Mouse (Mus musculus) activated CD4-positive, CD25-positive, alpha-beta regulatory T cell, adult 4 months (primary cell): ENCODE results near the gene Cx3cl1. TPM values are rescaled to one million over a fixed set of nuclear protein-coding genes. Genes with fewer than 3 reads are reported as not detected.

Experiments
- ATAC-seq: one replicate; pipeline ENCODE4 v1.8.0; 2017
- polyA plus RNA-seq, 2 experiments: library from polyadenylated mRNA; unstranded; fragments of 100-300 nt; shearing (Covaris generic); gene quantifications; one replicate each; pipeline ENCODE4 v1.2.1; 2017

Cx3cl1 gene
- polyA plus RNA-seq, 2 experiments from 2014 or later: not detected

- ATAC-seq: no peak
Observed at GRCm38 (mm10) chr8:94803551-94803950, 31.7 kb downstream of the Cx3cl1 start.

DNA sequence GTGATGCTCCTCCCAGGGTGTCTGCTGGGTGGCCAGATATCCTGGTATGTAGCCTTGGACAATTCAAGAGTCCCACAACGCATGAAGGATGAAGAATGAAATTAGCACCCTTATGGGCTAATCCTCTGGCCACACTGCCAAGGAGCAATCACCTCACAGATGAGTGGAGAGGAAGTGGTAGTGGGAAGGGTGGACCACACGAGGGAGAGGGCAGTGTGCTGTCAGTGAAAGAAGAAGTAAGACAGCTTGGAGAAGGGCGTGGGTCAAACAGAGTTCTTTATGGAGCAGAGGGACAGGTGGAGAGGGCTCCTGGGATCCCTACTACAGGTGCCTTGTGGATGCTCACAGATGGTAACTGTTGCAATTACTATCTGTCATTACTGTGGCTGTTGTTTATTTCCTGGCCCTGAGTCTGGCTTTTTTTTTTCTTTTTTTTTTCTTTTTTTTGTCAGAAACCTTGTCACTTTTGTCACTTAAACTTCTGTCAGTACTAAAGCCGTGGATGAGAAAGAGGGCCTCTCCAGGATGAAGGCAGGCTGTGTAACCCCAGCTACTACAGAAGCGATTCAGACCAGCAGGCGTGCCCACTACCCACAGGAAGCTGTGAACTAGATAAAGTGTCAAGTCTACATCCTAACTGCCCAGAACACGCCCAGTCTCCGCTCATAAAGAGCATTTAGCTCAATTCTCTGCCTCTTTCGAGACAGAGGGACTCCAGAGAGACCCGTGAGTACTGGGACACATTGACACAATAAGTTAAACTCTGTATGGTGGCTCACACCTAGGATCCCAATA lies 32.9 kb downstream of the Cx3cl1 start:
- ATAC-seq: no peak

GRCm38 (mm10) chr8:94805811-94806210 lies 34.0 kb downstream of the Cx3cl1 start:
- ATAC-seq: no peak

- ATAC-seq: no peak
Observed at GRCm38 (mm10) chr8:94807506-94807905, 35.7 kb downstream of the Cx3cl1 start.

DNA sequence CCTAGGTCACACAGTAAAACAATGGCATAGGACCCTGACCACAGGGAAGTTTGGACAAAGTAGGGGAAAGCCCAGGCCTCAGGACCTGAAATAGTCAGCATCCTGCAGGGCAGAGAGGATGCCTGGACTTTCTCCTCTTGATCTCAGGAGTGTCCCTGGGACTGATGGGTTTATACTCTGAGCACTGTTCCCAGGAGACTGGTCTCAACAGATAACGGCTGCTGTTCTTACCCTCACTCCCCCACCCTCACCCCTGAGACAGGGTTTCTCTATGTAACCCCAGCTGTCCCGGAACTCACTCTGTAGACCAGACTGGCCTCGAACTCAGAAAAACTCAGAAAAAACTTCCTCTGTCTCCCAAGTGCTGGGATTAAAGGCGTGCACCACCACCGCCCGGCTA lies 36.6 kb downstream of the Cx3cl1 start:
- no peak for ATAC-seq

- no peak for ATAC-seq
Observed at GRCm38 (mm10) chr8:94810153-94810552, 38.3 kb downstream of the Cx3cl1 start, which contains the start of gene Ccl17. TSS of gene Ccl17 (plus strand) at chr8:94810453.

- ATAC-seq: no peak
Observed at GRCm38 (mm10) chr8:94810855-94811254, 39.0 kb downstream of the Cx3cl1 start.

- ATAC-seq: no peak
Observed at GRCm38 (mm10) chr8:94811654-94812053, 39.8 kb downstream of the Cx3cl1 start.

GRCm38 (mm10) chr8:94812645-94813098 lies 40.9 kb downstream of the Cx3cl1 start:
- ATAC-seq: peak; percentile 63

GRCm38 (mm10) chr8:94814556-94814955 lies 42.7 kb downstream of the Cx3cl1 start:
- ATAC-seq: no peak

DNA sequence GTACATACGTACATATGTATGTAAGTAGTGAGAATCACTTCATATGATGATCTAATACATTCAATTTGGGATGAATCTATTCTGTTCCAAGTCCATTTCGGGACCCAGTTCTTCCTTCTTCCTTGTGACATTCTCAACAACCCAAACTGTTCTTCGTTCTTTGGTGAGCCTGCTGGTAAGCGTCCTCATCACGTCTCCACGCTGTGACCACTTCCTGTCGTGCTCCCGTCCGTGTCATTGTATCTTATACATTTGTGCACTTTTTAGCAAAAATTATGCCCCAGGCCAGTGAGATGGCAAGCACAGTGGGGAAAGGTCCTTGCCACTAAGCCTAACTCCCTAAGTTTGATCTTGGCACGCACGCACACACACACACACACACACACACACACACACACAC lies 46.1 kb downstream of the Cx3cl1 start:
- ATAC-seq: peak; percentile 42

GRCm38 (mm10) chr8:94819671-94820179 lies 47.9 kb downstream of the Cx3cl1 start:
- ATAC-seq: no peak

DNA sequence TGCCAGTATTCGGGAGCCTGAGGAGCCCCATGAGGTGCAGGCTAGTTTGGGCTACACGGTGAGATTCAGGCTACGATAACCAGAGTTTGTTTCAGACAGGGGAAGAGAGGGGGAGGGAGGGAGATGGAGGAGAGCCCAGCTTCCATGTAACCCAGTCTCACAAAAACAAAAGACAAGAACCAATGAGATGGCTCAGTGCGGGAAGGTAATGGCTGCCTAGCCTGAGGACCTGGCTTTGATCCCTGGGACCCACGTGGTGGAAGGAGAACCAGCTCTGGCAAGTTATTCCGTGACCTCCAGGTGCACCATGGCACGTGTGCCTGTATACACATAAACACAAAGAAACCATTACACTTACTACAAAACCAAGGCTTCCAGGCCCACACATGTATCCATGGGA lies 48.7 kb downstream of the Cx3cl1 start:
- ATAC-seq: no peak

DNA sequence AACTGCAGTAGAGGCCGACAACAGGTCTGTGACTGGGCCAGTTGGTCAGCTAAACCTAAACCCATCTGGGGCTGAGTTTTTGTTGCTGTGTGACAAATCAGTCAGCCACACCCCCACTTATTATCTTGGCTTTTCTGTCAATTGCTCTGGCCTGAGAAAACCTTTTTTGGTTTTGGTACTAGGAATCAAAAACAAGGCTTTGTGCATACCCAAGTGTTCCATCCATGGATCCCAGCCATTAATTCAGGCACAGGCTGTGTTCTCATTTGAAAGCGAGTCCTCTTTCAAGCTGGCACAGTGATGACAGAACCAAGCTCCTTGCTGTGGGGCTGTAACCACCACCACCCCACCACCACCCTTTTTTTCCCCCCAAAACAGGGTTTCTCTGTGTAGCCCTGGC lies 49.6 kb downstream of the Cx3cl1 start:
- ATAC-seq: no peak

GRCm38 (mm10) chr8:94822637-94823560 lies 51.1 kb downstream of the Cx3cl1 start:
- ATAC-seq: no peak

- no peak for ATAC-seq
Observed at GRCm38 (mm10) chr8:94825170-94825569, 53.4 kb downstream of the Cx3cl1 start.

DNA sequence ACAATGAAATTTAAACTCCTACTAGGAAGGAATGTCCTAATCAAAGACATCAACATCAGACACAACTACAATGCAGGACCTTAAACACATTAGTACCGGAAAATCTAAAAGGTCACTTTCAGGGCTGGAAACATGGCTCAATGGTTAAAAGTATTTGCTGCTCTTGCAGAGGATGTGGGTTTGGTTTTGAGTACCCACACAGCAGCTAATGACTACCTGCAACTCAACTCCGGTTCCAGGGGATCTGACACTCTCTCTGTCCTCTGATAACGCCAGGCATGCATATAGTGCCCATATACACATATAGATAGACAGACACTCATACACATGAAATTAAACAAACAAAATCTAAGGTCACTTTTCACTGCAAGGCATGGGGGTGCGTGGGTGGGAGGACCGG lies 54.4 kb downstream of the Cx3cl1 start:
- ATAC-seq: peak; percentile 66

GRCm38 (mm10) chr8:94828284-94828683 lies 56.5 kb downstream of the Cx3cl1 start:
- ATAC-seq: no peak

Other genes starting within 250 kb of the Cx3cl1 start
- gene Cpne2, start 239.0 kb upstream of the Cx3cl1 start, polyA plus RNA-seq: 1 to 10 TPM in 1 of 2 experiments, under 1 TPM in 1; 0.79 to 1.7 TPM
- 10 to 100 TPM; 26.4 to 26.8 TPM for gene Rspry1, start 170.1 kb upstream of the Cx3cl1 start, polyA plus RNA-seq
- 10 to 100 TPM; 49.0 to 65.0 TPM for gene Fam192a, start 170.0 kb upstream of the Cx3cl1 start, polyA plus RNA-seq
- 10 to 100 TPM; 30.1 to 30.5 TPM for gene Arl2bp, start 105.4 kb upstream of the Cx3cl1 start, polyA plus RNA-seq
- under 1 TPM in 1 of 2 experiments, not detected in 1; 0.24 TPM for gene Pllp, start 75.7 kb upstream of the Cx3cl1 start, polyA plus RNA-seq
- gene Ccl22, start 26.4 kb upstream of the Cx3cl1 start, polyA plus RNA-seq: under 1 TPM in 1 of 2 experiments, not detected in 1; 0.34 TPM
- gene Ccl17, start 38.4 kb downstream of the Cx3cl1 start, polyA plus RNA-seq: under 1 TPM in 1 of 2 experiments, not detected in 1; 0.69 TPM
- 10 to 100 TPM; 34.1 to 40.2 TPM for gene Coq9, start 66.3 kb downstream of the Cx3cl1 start, polyA plus RNA-seq
- gene Ciapin1, start 66.3 kb downstream of the Cx3cl1 start, polyA plus RNA-seq: 100 to 1,000 TPM in 1 of 2 experiments, 10 to 100 TPM in 1; 93.7 to 120 TPM
- 100 to 1,000 TPM in 1 of 2 experiments, 10 to 100 TPM in 1; 89.2 to 117 TPM for gene Polr2c, start 85.4 kb downstream of the Cx3cl1 start, polyA plus RNA-seq
- under 1 TPM; 0.17 to 0.36 TPM for gene Dok4, start 104.3 kb downstream of the Cx3cl1 start, polyA plus RNA-seq
- gene Ccdc102a, start 146.1 kb downstream of the Cx3cl1 start, polyA plus RNA-seq: under 1 TPM; 0.20 to 0.57 TPM
- gene Adgrg5, start 151.7 kb downstream of the Cx3cl1 start, polyA plus RNA-seq: 1 to 10 TPM; 1.3 to 1.4 TPM
- gene Adgrg1, start 202.7 kb downstream of the Cx3cl1 start, polyA plus RNA-seq: 1 to 10 TPM; 1.8 to 2.8 TPM
- gene Adgrg3, start 245.7 kb downstream of the Cx3cl1 start, polyA plus RNA-seq: under 1 TPM; 0.21 to 0.41 TPM